Mouse (Mus musculus) splenic B cell, adult 2 months (primary cell): ENCODE results near the gene Pacsin2.
"Not testable (repeated sequence)": the region's sequence is repeated elsewhere in the genome, so short reads cannot be mapped to it uniquely, and the experiment has no call there.

Source experiments
- DNase-seq: peaks from one replicate; pipeline ENCODE4 v3.0.0-alpha.2; 2011; ENCODE audit warnings: low read depth, low spot score
- H3K27me3 ChIP-seq: 2 replicates; pipeline ENCODE4 v1.6.1; 2012; ENCODE audit warnings: mild to moderate bottlenecking, low read length, moderate library complexity, mixed read lengths; ENCODE audit not compliant: control insufficient read depth, poor library complexity, insufficient read depth, severe bottlenecking
- H3K36me3 ChIP-seq: 2 replicates; pipeline ENCODE4 v1.6.1; 2012; ENCODE audit warnings: mild to moderate bottlenecking, low read length, moderate library complexity, mixed read lengths; ENCODE audit not compliant: control insufficient read depth, poor library complexity, insufficient read depth, severe bottlenecking

Pacsin2 gene

GRCm38 (mm10) chr15:83469279-83469821 lies 4.9 kb upstream of the Pacsin2 start:
- no peak for DNase-seq
- Histone ChIP-seq H3K36me3 (no peaks in the 10 kb centered on the region), H3K27me3 (no peaks in the 10 kb centered on the region)

DNA sequence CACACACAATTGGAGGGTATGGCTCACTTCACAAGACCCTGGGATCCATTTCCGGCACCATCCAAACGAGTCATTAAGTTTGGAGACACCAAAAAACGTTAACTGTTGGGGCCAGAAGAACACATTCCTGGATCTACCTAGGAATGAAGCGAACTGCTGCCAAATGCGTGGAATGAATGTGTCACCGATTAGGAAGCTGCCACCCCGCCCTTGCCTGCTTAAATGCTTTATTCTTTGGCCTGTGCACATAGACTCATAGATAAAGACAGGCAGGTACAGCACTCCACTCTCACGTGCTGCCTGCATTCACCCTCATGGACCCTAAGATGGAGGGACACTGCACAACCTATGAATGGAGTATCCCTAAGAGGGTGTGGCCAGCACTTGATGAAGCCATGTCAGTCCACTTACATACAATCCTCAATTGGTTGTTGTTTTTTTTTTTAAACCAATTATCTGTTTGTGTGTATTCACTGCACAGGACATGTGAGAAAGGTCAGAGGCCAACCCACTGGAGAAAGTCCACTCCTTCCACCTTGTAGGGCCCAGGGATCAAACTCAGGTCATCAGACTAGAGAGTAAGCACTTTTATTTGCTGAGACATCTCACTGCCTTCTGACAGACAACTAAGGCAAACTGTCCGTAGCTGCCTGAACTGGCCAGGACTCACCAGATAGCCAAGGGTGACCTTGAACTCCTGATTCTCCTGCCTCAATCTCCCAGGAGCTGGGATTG lies 3.0 kb upstream of the Pacsin2 start:
- Histone ChIP-seq H3K36me3 (no peaks in the 10 kb centered on the region), H3K27me3 (no peaks in the 10 kb centered on the region)
- no peak for DNase-seq

DNA sequence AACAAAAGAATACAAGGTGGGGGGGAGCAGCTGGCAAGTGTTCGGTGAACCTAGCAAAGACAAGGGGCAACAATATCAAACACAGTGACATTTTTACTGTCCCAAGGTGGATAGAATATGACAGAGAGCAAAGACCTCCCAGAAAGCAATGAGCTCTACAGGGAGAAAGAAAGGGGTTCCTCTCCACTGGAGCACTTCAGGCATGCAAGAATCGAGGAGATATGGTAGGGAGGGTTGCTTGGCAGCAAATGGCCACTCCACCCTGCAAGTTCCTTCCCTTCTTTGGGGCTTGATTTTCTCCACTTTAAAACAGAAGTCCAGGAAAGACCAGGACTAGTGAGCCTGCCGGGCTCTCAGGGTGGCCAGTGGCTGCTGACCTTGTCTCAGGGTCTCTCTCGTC lies 1.9 kb upstream of the Pacsin2 start:
- no peaks in the 10 kb centered on the region for H3K36me3 ChIP-seq
- no peak for DNase-seq
- H3K27me3 ChIP-seq, result no peaks in the 10 kb centered on the region

DNA sequence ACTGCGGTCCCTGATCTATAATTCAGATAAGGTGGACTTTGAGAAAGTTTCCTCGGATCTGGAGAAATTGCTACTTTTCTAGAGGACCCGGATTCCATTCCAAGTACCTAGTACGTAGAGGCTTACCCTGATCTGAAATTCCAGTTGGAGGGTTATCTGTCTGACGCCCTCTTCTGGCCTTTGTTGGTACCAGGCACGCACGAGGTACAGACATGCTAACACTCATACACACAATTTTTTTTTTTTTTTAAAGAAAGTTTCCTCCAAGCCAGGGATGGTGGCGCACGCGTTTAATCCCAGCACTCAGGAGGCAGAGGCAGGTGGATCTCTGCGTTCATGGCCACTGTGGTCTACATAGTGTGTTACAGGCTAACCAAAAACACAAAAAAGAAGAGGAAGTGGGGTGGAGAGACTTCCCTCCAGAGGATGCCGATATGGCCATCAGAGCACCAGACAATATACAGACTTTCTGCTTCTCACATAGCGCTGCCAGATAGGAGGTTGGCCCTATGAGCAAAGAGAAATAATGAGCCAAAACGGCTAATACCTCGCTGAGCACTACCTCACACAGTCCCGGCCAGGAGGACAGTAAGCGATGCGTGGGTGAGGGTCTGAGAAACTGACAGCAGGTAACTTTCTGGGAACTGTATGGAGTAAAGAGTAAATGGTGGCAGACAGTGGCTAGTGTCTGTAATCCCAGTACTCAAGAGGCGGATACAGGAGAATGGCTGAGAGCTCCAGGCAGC lies 672 bp upstream of the Pacsin2 start:
- DNase-seq, result peak; percentile 64

GRCm38 (mm10) chr15:83463369-83464082 lies 880 bp downstream of the Pacsin2 start:
- no peaks in the 10 kb centered on the region for H3K36me3 ChIP-seq
- peak; percentile 18 for DNase-seq
- H3K27me3 ChIP-seq, result no peaks in the 10 kb centered on the region

More for the DNA sequence above, 672 bp upstream of the Pacsin2 start:
- H3K36me3 ChIP-seq, result no peaks in the 10 kb centered on the region
- no peaks in the 10 kb centered on the region for H3K27me3 ChIP-seq

- DNase-seq, H3K36me3 ChIP-seq, H3K27me3 ChIP-seq: not testable (repeated sequence)
Observed at GRCm38 (mm10) chr15:83462349-83462748, 2.1 kb downstream of the Pacsin2 start.

- no peaks in the 10 kb centered on the region for H3K36me3 ChIP-seq
- no peak for DNase-seq
- H3K27me3 ChIP-seq, result no peaks in the 10 kb centered on the region
Observed at GRCm38 (mm10) chr15:83460891-83461290, 3.5 kb downstream of the Pacsin2 start.

DNA sequence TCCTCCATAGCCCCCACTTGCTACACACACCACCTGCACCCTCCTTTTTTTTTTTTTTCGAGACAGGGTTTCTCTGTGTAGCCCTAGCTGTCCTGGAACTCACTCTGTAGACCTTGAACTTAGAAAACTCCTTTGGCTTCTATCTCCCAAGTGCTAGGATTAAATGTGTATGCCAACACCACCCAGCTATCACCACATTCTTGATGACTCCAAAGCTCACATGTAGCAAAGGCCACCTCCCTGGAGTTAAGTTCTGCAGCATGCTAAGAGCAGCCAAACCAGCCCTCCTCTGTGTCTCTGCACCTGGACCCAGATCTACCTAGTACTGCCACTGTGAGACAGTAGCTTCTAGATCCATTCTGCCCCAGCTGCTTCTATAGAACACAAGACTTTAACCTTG lies 6.9 kb downstream of the Pacsin2 start:
- no peak for DNase-seq
- no peaks in the 10 kb centered on the region for H3K27me3 ChIP-seq

DNA sequence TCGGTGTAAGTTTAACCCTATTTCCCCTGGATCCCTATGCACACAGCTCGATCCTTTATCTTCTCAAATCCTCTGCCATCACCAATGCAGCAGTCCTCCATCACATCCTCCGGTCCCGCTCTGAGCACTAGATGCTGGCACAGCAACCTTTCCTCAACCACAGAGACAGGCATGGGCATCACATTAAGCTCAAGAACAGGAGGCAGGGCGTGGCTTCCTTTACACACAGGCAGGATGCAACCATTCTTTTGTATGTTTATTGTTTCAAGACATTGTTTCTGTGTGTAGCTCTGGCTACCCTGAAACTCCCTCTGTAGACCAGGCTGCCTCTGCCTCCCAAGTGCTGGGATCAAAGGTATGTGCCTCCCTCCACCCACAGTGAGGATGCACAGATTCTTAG lies 8.8 kb downstream of the Pacsin2 start:
- H3K27me3 ChIP-seq, result no peaks in the 10 kb centered on the region
- DNase-seq, result no peak
- H3K36me3 ChIP-seq, result no peaks in the 10 kb centered on the region

More for the DNA sequence above, 6.9 kb downstream of the Pacsin2 start:
- H3K36me3 ChIP-seq, result no peaks in the 10 kb centered on the region

- no peaks in the 10 kb centered on the region for H3K36me3 ChIP-seq
- H3K27me3 ChIP-seq, result no peaks in the 10 kb centered on the region
- DNase-seq, result no peak
Observed at GRCm38 (mm10) chr15:83455034-83455433, 9.4 kb downstream of the Pacsin2 start.

GRCm38 (mm10) chr15:83454419-83454818 lies 10.0 kb downstream of the Pacsin2 start:
- DNase-seq, result no peak
- no peaks in the 10 kb centered on the region for H3K27me3 ChIP-seq
- no peaks in the 10 kb centered on the region for H3K36me3 ChIP-seq

- DNase-seq, result no peak
- H3K36me3 ChIP-seq, result no peaks in the 10 kb centered on the region
- no peaks in the 10 kb centered on the region for H3K27me3 ChIP-seq
Observed at GRCm38 (mm10) chr15:83453879-83454278, 10.5 kb downstream of the Pacsin2 start.

DNA sequence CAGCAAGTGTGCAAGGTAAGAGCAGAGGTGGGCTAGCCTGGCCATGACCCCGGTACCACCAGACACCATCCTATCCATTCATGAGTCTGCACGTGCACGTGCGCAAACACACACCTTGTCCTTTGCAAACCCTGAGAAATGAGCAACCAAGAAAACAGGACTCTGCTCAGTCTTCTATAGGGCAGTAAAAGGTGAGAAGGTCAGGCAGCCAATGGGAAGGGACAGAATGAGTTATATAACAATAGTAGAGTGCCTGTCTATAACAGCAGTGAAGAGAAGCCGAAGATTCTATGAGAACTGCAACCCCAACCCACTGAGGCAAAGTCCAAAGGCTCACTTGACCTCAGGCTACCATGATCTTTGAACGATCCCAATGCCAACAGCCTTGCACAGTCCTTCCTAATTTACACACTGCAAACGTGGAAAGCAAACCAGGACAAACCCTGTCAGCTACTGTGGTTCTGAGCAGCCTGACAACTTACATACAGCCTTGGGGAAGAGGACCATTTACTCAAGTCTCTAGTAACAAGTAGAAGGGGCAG lies 12.1 kb downstream of the Pacsin2 start:
- Histone ChIP-seq H3K36me3 (no peaks in the 10 kb centered on the region), H3K27me3 (no peaks in the 10 kb centered on the region)
- no peak for DNase-seq

GRCm38 (mm10) chr15:83451621-83452210 lies 12.7 kb downstream of the Pacsin2 start:
- Histone ChIP-seq H3K27me3 (no peaks in the 10 kb centered on the region), H3K36me3 (no peaks in the 10 kb centered on the region)
- peak; percentile 53 for DNase-seq
